Mouse (Mus musculus) E14TG2a.4 (cell line): ENCODE results near the gene Gm28035.
A peak's percentile ranks its signal among the peaks of the same experiment; 100 is the strongest.

ENCODE experiments used
- H3K27me3 ChIP-seq: 2 replicates; pipeline ENCODE4 v1.6.1; 2014; ENCODE audit warnings: low read length, control low read depth; ENCODE audit not compliant: insufficient read depth
- H3K36me3 ChIP-seq: 2 replicates; pipeline ENCODE4 v1.6.1; 2014; ENCODE audit warnings: low read length, control low read depth; ENCODE audit not compliant: insufficient read depth
- H3K4me1 ChIP-seq: replicated peaks from 2 replicates; pipeline ENCODE4 v1.6.1; 2014; ENCODE audit warnings: low read depth, low read length, control low read depth
- H3K4me3 ChIP-seq: replicated peaks from 2 replicates; pipeline ENCODE4 v1.5.1; 2014; ENCODE audit warnings: mild to moderate bottlenecking, low read length
- H3K9me3 ChIP-seq: 2 replicates; pipeline ENCODE4 v1.6.1; 2014; ENCODE audit warnings: low read length, control low read depth
- CTCF ChIP-seq: conservative IDR thresholded peaks from 2 replicates; pipeline ENCODE4 v1.5.1; 2014; ENCODE audit warnings: low read length
- NANOG ChIP-seq: IDR thresholded peaks from 2 replicates; pipeline ENCODE4 v1.6.1; 2014; ENCODE audit warnings: borderline replicate concordance, low read length, mixed read lengths
- POU5F1 ChIP-seq: IDR thresholded peaks from 2 replicates; pipeline ENCODE4 v1.6.1; 2014; ENCODE audit warnings: low read length, borderline replicate concordance

Gm28035 gene

GRCm38 (mm10) chr2:30240267-30240666 is at the start of gene Gm28035:
Gene Gm28035 (plus strand): TSS chr2:30240567.
- no peak for TF ChIP-seq CTCF
- TF ChIP-seq NANOG, result no peak
- TF ChIP-seq POU5F1, result no peak
- Histone ChIP-seq H3K27me3 (no peaks in the 10 kb centered on the region), H3K4me3 (no peak within 1 kb of the TSS), H3K9me3 (peaks cover 15% of the 10 kb centered on the region), H3K36me3 (peaks cover 49% of the 10 kb centered on the region), H3K4me1 (peaks cover 82% of the 10 kb centered on the region)

DNA sequence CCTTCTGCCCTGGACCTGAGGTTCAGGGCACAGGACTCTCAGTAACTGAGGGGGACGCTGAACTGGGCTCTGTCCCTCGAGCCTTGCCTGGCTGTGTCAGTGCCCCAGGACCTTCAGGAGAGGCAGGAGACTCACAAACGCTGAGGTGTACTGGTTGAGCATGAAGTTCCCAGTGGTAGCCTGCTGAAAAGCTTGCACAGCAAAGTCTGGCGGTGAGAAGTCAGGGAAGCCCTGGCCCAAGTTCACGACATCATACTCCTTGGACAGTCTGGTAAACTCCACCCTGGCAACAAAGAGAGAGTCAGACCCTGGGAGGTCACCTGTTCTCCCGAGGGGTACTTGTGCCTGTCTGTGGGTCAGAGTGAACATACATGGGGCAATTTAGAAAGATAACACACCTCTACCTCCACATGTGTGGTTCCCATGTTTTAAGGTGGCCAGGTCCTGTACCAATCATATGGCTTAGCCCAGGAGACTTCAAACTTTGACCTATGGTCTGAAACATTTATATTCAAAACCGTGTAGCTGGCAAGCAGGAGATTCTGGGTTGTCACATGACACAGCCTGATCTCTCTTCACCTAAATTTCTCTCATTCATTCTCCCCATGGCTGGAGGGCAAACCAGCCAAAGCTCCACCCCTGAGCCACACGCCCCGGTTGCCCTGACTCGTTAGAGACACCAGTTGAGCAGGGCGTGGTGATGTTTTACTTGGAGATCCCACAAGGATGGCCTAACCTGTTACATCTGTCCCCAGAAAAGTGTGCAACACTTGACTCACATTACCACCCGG is 48.4 kb upstream of the Gm28035 start:
- H3K27me3 ChIP-seq, result no peaks in the 10 kb centered on the region
- H3K4me3 ChIP-seq, result no peak overlapping the region
- H3K4me1 ChIP-seq, result peaks cover 16% of the 10 kb centered on the region
- peaks cover 27% of the 10 kb centered on the region for H3K9me3 ChIP-seq
- TF ChIP-seq NANOG (no peak), CTCF (no peak), POU5F1 (no peak)
- H3K36me3 ChIP-seq, result peaks cover 11% of the 10 kb centered on the region

GRCm38 (mm10) chr2:30194656-30195055 is 45.7 kb upstream of the Gm28035 start:
- H3K36me3 ChIP-seq, result peaks cover 5% of the 10 kb centered on the region; the same call in 1 of the 2 replicates
- H3K4me1 ChIP-seq, result peaks cover 24% of the 10 kb centered on the region
- H3K4me3 ChIP-seq, result no peak overlapping the region
- no peaks in the 10 kb centered on the region for H3K27me3 ChIP-seq
- TF ChIP-seq POU5F1 (no peak), NANOG (no peak), CTCF (no peak)
- peaks cover 27% of the 10 kb centered on the region for H3K9me3 ChIP-seq

DNA sequence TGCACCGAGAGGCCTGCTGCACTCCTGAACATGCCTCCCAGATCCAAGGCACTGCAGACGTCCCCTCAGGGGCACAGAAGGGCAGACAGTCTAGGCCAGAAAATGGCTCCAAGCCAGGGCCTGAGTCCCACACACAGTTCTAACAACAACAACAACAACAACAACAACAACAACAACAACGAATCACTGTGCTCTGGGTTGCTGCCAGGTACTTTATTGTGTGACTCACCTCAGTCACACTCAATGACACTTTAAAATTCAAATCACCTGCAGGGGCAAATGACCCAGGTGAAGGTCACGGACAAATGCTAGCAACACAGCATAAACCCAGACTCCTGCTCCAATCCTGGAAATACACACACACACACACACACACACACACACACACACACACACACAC is 42.3 kb upstream of the Gm28035 start:
- Histone ChIP-seq H3K4me1 (peaks cover 20% of the 10 kb centered on the region), H3K9me3 (peaks cover 1% of the 10 kb centered on the region; the same call in 1 of the 2 replicates), H3K4me3 (no peak overlapping the region), H3K27me3 (no peaks in the 10 kb centered on the region), H3K36me3 (no peaks in the 10 kb centered on the region)
- TF ChIP-seq NANOG (no peak), CTCF (no peak), POU5F1 (no peak)

- TF ChIP-seq NANOG, result no peak
- TF ChIP-seq CTCF, result no peak
- TF ChIP-seq POU5F1, result no peak
- H3K4me3 ChIP-seq, result no peak overlapping the region
Observed at GRCm38 (mm10) chr2:30199984-30200383, 40.4 kb upstream of the Gm28035 start.

DNA sequence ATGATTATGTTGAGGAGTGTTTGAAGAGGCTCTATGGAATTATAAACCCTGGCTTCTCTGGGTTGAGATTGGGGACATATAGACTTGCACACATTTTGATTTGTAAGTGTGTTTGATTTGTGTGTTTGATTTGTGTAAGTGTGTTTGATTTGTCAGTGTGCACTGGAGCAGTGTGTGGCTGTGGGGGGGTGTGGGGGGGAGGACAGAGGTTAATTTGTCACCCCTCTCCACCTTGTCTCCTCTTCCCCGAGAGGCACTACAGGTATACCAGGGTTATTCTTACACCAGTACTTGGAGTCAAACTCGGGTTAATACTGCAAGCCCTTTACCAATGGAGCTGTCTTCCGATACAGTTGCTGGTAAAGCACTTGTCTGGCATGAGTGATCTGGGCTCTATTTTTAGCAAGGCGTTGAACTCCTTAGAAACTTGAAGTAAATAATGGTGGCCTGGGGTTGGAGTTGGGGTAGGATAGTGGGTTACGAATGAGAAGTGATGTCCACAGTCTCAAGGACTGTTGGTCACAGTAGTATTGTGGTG is 39.9 kb upstream of the Gm28035 start:
- TF ChIP-seq POU5F1 (no peak), NANOG (no peak), CTCF (no peak)
- H3K4me3 ChIP-seq, result no peak overlapping the region
- peaks cover 23% of the 10 kb centered on the region for H3K4me1 ChIP-seq
- H3K36me3 ChIP-seq, result no peaks in the 10 kb centered on the region
- no peaks in the 10 kb centered on the region for H3K27me3 ChIP-seq
- no peaks in the 10 kb centered on the region for H3K9me3 ChIP-seq

More at GRCm38 (mm10) chr2:30199984-30200383, 40.4 kb upstream of the Gm28035 start:
- Histone ChIP-seq H3K9me3 (no peaks in the 10 kb centered on the region), H3K4me1 (peaks cover 20% of the 10 kb centered on the region), H3K27me3 (no peaks in the 10 kb centered on the region), H3K36me3 (no peaks in the 10 kb centered on the region)

DNA sequence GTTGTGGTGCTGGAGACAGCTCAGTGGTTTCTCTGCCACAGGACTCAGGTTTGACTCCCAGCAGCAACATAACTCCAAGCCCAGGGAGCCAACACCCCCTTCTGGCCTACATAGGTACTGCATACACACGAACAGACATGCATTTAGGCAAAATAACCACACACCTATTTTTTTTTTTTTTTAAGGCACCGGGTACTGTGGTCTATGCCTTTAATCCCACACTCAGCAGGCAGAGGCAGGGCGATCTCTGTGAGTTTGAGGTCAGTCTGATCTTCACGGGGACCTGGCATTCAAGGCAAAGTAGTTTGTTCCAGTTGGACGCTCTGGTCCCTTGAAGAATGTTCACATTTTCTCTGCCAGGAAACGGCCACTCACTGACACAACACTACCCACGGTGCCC is 36.9 kb upstream of the Gm28035 start:
- no peaks in the 10 kb centered on the region for H3K9me3 ChIP-seq
- H3K4me1 ChIP-seq, result peaks cover 23% of the 10 kb centered on the region
- TF ChIP-seq POU5F1 (no peak), NANOG (no peak), CTCF (peak; percentile 96)
- peaks cover 8% of the 10 kb centered on the region; the same call in 1 of the 2 replicates for H3K27me3 ChIP-seq
- H3K36me3 ChIP-seq, result no peaks in the 10 kb centered on the region
- H3K4me3 ChIP-seq, result no peak overlapping the region

GRCm38 (mm10) chr2:30205255-30205628 is 35.1 kb upstream of the Gm28035 start:
- Histone ChIP-seq H3K9me3 (no peaks in the 10 kb centered on the region), H3K36me3 (no peaks in the 10 kb centered on the region), H3K4me1 (peaks cover 25% of the 10 kb centered on the region), H3K27me3 (peaks cover 8% of the 10 kb centered on the region; the same call in 1 of the 2 replicates), H3K4me3 (peak overlapping the region; percentile 93)
- TF ChIP-seq NANOG, result no peak
- no peak for TF ChIP-seq CTCF
- TF ChIP-seq POU5F1, result no peak
